Mouse (Mus musculus): ENCODE results near the gene Atp1a4.
A peak's percentile ranks its signal among the peaks of the same experiment; 100 is the strongest.

Atp1a4 gene

GRCm38 (mm10) chr1:172219451-172220406 lies 38.5 kb downstream of the Atp1a4 start, which contains the start of gene Casq1:
TSS of gene Casq1 (minus strand) at chr1:172219868.
- DNase-seq (ENCODE audit: low read depth, low spot score), result no peak

- DNase-seq (ENCODE audit: low read depth, low spot score), result no peak
Measured at GRCm38 (mm10) chr1:172218164-172218910, 39.9 kb downstream of the Atp1a4 start.

- DNase-seq (ENCODE audit: low read depth, low spot score), result peak; percentile 91
Measured at GRCm38 (mm10) chr1:172217148-172217547, 41.1 kb downstream of the Atp1a4 start.

- DNase-seq (ENCODE audit: low read depth, low spot score), result no peak
Measured at GRCm38 (mm10) chr1:172214748-172215147, 43.5 kb downstream of the Atp1a4 start.

- no peak for DNase-seq (ENCODE audit: low read depth, low spot score)
Measured at GRCm38 (mm10) chr1:172213771-172214170, 44.4 kb downstream of the Atp1a4 start.

DNA sequence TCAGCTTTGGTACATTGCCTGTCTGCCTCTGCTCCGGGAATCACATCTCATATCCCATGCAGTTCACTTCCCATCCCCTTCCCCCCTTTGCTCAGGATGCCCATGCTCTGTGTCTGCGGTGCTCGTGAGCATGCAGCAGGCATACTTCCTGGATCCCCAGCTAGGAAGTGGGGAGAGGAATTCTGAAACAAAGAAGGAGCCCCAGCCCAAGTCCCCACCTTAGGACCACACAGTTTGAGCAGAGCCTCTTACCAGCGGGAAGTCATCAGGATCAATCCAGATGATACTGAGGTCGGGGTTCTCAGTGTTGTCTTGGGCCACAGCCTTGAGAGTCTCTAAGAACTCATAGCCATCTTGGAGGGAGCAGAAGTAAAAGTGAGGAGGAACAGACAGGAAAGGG lies 45.4 kb downstream of the Atp1a4 start:
- no peak for DNase-seq (ENCODE audit: low read depth, low spot score)

DNA sequence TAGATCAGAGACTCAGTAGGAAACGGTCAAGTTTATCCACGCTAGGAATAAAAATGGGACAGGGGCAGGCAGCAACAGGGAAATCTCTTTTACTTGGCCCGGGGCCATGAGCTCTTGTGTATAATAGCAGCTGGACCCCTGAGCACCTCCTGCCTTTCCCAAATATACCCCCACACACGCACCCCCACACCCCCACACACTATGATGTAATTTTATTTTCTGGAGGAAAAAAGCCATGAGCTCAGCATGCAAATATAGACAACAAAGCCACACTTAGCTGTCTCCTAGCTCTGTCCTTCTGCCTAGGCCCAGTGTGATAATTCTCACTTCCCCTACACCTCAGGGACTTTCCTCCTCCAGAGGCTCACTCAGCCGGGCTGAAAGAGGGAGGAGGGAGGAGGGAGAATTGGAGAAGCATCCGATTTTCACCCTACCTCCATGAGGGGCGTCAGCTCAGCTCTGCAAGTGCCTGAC lies 51.1 kb downstream of the Atp1a4 start:
- no peak for DNase-seq (ENCODE audit: low read depth, low spot score)

DNA sequence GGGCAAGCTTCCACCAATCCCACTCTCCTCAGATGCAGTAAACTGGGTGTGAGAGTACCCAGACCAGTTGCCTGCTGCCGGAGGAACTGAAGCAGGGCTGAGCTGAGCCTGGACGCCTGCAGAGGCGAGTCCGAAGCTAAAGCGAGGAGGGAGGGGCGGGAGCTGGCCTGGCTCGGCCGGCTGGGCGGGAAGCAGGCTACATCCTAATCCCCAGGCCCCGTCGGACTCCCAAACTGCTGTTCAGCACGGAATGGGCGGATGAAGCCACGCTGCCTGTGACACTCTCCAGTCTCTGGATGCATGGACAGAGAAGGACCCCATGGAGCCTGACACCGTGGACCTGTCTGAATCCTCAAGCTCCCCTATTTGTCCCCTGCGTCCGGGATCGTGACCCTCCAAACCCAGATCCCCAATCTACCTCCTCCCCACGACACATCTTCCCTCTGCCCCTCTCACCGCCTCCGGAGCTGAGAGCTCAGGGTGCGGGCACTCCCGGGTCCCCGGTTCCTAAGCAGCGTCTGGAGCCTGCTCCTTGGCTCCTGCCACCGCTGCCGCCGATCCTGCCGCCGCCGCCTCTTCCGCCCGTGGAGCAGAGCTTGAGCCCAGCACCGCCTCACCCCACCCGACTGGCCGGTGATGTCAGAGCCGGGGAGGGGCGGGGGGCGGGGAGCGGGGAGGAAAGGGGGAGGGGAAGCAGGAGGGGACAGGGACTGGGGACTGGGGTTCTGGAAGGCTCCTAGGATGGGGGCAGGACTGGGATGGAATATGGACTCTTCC lies 51.9 kb downstream of the Atp1a4 start, which contains the start of gene Pea15a:
Gene Pea15a, minus strand, starts transcription at position 664 of the 777 bp plus-strand sequence.
- peak; percentile 63 for DNase-seq (ENCODE audit: low read depth, low spot score)

DNA sequence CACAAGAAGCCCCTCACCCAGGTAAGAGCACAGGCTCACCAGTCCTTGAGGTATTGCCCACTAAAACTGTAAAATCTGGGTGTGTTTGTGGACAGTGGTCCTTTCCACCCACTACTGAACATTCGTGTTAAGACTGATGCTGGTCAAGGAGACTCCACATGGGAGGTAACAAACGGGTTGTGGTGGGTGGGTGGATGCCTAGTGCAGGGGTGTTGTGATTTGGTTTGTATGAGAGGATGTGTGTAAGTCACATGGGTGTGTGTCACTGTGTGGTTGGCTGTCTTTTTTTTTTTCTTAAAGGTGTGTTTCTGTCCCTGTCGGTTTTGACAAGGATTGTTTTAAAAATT lies 52.5 kb downstream of the Atp1a4 start:
- no peak for DNase-seq (ENCODE audit: low read depth, low spot score)

DNA sequence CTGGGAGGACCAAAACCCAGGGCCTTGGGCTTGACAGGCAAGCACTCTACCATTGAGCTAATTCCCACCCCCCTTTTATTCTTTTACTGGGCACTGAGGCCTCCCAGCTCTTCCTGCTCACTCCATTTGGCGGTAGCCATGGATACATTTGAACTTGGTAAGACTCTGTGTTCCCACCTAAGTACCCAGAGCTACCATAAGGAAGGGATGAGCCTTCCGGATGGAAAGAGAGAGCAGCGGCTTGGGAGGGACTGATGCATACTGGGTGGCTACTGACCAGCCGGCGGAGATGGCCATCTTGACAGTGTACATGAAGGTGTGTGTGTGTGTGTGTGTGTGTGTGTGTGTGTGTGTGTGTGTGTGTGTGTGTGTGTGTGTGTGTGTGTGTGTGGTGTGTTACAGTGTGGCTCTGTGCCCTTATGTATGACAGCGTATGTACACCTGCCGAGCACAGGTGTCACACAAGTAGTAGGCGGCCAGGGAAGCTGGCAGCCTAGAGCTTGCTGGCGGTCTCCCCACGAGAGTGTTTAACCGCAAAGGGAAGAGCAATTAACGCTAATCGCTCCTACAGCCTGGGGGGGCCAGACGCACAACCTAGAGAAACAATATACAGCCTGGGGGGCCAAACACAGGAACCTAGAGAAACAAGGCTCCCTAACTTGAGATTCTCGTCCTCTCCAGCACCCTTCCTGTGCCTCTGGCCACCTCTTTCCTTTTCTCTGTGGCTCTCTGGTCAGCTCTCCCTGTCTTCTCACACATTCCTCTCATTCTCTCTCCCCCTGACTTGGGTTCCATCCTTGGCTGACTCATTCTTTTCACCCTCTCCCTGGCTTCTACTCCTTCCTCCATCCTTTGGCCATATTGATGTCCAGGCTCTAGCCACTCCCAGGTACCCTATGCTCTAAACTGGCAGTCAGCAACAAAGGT lies 53.1 kb downstream of the Atp1a4 start:
- DNase-seq (ENCODE audit: low read depth, low spot score), result no peak

DNA sequence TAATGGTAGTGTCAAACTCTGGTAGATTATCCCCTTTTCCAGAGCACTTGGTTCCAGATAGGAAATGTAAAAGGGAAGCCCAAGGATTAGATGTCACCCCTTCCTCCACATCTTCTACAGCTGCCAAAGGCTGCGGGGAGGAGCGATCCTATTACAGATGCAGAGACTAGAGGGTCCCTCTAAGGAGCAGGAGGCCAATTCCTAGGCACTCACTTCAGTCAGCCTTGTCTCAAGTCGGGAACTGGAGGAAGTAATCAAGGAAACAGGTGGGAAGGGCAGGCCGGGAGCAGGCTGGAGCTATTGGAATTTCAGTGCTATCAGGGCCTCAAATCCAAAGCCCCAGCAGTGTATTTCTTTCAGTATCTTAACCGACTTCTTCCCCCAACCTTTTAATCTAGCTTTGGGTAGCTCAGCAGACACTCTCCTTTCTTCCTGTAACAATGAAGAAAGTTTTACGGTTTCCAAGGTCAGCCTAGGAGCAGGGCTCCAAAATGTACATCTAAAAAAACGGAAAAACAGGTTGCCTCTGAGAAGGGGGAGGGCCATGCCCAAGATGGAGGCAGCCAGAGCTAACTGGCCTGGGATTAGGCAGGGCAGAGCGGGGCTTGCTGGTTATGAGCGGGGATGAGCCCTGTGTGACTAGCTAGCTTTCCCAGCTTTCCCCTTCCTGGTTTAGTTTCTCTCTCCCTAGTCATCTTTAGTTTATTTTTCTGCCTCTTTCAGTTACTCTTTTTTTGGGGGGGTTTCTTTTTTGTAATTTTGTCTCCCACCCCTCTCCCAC lies 54.0 kb downstream of the Atp1a4 start:
- DNase-seq (ENCODE audit: low read depth, low spot score), result no peak

GRCm38 (mm10) chr1:172203566-172203965 lies 54.6 kb downstream of the Atp1a4 start:
- DNase-seq (ENCODE audit: low read depth, low spot score), result no peak

DNA sequence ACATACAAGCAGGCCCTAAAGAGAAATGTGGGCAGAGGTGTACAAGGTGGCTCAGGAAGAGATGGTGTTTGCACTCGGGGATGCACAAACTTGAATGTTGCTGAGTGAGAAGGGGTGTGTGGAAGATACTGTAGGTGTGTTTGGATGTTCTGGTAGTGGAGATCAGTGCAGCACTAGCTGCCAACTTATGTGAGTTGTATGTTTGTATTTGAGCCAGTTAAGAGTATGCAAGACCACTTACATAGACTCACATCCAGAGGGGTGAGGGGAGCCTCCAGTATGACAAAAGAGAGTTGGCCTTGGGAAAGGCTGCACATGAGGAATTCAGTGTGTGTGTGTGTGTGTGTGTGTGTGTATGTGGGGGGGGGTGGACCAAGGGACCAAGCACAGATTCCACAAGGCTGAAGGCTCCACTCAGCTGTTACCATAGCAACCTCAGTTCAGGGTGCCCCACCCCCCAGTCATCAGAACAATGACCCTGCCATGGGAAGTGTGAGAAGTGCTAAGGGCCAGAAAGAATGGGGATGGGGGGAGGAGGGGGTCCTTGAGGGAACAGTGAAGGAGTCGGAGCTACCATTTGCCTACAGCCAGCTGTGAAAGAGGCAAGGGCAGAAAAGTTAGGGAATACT lies 55.2 kb downstream of the Atp1a4 start:
- DNase-seq (ENCODE audit: low read depth, low spot score), result no peak

DNA sequence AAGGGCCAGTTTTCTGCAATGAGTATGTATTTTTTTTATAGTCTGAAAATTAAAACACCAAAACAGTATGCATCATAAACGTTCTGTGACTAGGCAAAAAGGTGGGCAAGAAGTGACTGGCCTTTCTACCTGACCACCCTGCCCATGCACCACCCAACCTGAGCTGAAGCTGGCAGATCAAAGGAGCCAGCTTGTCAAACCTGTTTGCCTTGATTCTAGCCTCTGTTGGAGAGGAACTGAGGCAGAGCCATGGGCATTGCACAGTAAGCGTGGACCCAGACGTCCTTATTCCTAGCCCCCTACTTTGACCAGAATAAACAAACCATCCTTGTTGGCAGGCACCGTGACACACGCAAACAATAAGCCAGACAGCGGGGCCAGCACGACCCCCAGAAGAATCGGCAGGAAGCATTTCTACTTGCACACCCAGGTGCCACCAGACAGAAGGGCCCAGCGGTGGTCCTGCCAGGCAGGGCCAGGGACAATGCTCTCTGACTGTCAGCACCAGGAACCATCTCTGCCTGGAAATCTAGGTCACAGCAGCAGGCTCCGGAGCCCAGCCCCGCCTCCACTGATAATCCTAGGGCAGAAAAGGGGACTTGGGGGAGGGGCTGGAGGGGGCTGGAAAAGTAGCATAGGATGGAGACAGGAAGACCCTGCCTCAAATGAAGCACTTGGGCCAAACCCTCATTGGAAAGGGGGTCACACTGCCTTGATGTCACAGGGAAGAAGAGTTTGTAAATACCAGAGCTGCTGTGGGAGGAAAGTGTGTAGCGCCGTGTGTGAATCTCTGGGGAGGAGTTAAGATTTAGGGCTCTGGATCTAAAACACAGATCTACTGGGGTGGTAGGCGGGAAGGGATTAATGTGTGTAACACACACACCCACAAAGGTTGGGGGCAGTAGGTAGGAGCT lies 56.0 kb downstream of the Atp1a4 start:
- DNase-seq (ENCODE audit: low read depth, low spot score), result peak; percentile 70

DNA sequence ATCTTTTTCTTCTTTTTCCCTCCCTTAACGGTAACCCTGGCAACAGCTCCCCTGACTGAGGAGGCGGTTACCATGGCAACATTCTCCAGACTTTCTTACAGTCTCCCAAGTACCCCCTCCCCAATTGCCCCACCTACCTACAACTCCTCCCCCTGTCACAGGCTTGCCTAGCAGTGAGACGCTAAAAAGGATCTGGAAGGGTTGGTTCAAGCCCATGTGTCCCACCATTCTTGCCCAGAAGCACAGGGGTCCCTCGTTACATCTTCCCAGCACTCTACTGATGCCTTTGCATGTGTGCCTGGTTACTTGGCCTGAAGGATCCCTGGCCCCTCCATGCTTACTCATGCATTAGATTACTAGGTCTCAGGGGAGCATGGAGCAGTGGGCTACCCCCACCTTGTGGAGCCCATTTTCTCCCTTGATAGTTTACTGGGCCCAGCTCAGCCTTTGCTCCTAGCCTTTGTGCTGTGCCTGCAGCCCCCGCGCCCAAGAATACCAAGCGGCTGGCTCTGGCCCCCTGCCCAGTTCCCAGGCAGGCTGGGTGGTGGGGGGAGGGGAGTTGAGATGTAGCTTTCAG lies 57.3 kb downstream of the Atp1a4 start:
- no peak for DNase-seq (ENCODE audit: low read depth, low spot score)

DNA sequence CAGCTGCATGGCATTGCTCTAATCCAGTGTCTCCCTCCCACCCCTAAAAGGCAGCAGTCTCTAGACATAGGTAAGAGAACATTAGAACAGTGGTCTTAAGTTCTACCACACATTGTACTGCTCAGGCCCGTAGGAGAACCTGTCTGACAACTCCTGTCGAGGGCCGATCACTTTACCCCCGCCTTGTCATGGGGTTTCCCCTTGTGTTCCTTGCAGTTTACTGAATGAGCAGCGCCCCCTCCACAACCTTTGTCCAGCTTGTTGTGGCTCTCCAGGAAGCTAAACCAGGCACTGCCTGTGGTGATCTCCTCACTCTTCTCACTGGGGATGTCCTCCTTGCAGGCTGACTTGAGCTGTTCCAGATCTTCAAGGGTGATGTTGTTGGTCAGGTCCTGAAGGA lies 58.1 kb downstream of the Atp1a4 start:
- no peak for DNase-seq (ENCODE audit: low read depth, low spot score)

GRCm38 (mm10) chr1:172198996-172199395 lies 59.2 kb downstream of the Atp1a4 start:
- DNase-seq (ENCODE audit: low read depth, low spot score), result no peak

DNA sequence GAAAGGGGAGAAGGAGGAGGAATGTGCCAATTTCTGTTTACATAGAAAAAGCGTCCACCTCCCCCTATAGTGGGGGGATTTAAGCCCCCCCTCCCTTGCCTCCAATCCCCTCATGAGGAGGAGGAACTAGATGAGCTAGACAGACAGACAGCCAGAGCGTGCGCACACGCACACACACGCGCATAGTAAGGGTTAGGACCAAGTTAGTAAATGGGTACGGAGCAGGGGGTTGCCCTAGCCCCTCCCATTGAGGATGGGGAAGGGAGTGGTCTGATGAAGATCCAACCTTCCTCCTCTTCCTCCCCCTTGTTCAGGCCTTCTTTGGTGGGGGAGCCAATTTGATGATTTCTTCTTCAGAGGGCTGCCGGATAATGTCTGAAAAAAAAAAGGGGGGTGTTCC lies 59.9 kb downstream of the Atp1a4 start:
- DNase-seq (ENCODE audit: low read depth, low spot score), result no peak
